Mouse (Mus musculus) lung, postnatal 0 days (tissue): Measurements from ENCODE around the gene Cmtm5.

Experiments
- CTCF ChIP-seq: IDR thresholded peaks from 2 replicates; pipeline ENCODE4 v1.5.1; 2016; ENCODE audit warnings: antibody characterized with exemption, mild to moderate bottlenecking
- EP300 ChIP-seq: IDR thresholded peaks from 2 replicates; pipeline ENCODE4 v1.6.1; 2016; ENCODE audit warnings: antibody characterized with exemption, mild to moderate bottlenecking, control low read depth

DNA sequence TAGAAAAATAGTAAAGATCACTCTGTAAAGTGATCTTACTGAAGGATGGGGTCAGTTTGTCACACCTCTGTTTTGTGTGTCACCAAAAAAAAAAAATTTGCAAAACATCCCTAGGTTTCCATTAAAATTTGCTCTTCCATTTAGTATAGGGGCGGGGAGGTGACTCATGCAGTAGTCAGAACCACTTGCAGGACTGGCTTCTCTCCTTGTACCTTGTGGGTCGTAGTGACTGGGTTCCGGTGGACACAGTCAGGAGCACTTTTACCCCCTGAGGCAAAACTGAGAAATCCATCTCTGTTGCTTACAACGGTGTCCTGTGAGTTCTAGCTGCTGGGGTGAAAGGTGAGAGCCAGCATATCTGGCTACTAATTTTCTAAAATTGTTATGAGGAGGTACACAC lies 32.4 kb upstream of the Cmtm5 start:
- TF ChIP-seq CTCF (no peak), EP300 (no peak)
